Mouse (Mus musculus) central nervous system, embryonic 18 days (tissue): ENCODE measurements around the gene Slc2a10. TPM values are rescaled to one million over a fixed set of nuclear protein-coding genes. Genes with fewer than 3 reads are reported as not detected.

Experiments
- polyA plus RNA-seq: library from polyadenylated mRNA; depleted of rRNA; stranded (reverse); fragments of >200 nt; gene quantifications from 2 replicates; pipeline ENCODE4 v1.2.3, GENCODE M21; 2012; rRNA removed

The Slc2a10 gene
- 1.5 and 1.7 TPM in 2 replicates for polyA plus RNA-seq

DNA sequence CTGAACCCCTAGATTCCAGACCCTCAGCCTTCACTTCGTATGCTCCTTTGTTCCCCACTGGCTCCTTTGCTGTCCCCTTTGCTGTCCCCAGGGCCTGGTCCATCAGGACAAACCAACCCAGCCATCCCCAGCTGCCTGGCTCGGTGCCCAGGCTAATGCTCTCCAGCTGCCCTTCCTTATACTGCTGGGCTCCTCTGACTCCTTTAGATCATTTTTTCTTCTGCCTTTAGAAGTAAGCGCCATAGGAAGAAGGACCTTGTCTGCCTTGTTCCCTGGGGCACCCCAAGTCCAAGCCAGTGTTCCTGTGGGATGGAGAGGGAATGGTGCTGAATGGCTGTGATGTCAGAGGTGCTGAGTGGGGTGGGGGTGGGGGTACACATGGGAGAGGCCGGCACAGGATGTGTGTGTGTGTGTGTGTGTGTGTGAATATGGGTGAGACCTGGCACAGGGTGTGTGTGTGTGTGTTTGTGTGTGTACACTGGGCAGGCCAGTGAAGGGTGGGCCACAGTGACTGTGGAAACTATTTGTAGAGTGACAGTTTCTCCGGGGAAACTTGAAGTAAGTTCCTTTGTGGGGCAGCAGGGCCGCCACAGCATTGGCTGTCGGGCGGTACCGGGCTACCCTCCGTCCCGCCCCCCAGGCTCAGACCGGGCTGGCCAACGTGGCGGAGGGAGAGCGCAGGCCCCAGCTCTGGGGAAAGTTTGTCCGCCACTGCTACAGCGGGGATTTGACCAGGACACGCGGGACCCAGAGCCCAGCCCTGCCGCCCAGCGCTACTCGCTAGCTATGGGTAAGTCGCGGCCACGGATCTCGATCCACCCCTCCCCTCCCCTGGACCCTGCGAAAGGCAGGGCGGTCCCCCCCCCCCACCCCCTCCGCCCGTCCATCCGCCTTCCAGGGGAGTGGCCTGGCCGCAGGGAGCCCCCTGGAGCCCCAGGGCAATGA, at the start of gene Slc2a10:
Gene Slc2a10 (plus strand): TSS at position 529 of the 945 bp plus-strand sequence.

DNA sequence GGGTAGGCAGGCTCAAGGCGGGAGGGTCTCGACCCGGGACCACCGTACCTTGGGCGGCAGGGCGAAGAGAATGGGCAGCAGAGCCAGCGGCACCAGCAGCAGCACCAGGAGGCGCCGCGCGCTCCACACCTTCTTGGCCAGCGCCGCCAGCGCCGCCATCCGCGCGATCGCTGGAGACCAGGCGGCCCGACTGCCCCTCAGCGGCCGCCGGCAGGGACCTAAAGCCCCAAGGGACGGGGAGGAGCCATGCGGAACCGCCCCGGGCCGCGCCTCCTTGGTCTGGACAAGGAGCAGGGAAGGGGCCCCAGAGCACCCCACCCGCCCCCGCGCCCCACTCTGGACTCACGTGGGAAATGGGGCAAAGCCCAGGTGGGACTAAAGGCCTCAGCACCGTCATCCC, 30.6 kb upstream of the Slc2a10 start, which contains the start of gene Slc13a3:
Gene Slc13a3 (minus strand): TSS at position 228 of the 400 bp plus-strand sequence.

GRCm38 (mm10) chr2:165492648-165493553, 10.7 kb upstream of the Slc2a10 start, which contains the start of gene Trp53rka:
Gene Trp53rka (minus strand): TSS chr2:165493324.

Other genes with a start within 250 kb of the Slc2a10 start
- gene Slc35c2, start 215.9 kb upstream of the Slc2a10 start, polyA plus RNA-seq = 54.2 and 56.0 TPM in 2 replicates
- 106 and 108 TPM in 2 replicates for gene Elmo2, start 177.3 kb upstream of the Slc2a10 start, polyA plus RNA-seq
- 4.9 and 5.1 TPM in 2 replicates for gene Zfp663, start 135.1 kb upstream of the Slc2a10 start, polyA plus RNA-seq
- 12.4 and 12.9 TPM in 2 replicates for gene Zfp334, start 115.5 kb upstream of the Slc2a10 start, polyA plus RNA-seq
- 0.03 and 0.20 TPM in 2 replicates for gene Ocstamp, start 103.4 kb upstream of the Slc2a10 start, polyA plus RNA-seq
- 5.4 and 6.9 TPM in 2 replicates for gene Slc13a3, start 30.6 kb upstream of the Slc2a10 start, polyA plus RNA-seq
- gene Trp53rka, start 10.5 kb upstream of the Slc2a10 start, polyA plus RNA-seq = 35.6 and 38.5 TPM in 2 replicates
- 7.8 and 10.0 TPM in 2 replicates for gene Eya2, start 91.2 kb downstream of the Slc2a10 start, polyA plus RNA-seq